Mouse (Mus musculus) thymus, adult 2 months (tissue): ENCODE measurements around the gene Cln5. TPM values are rescaled to one million over a fixed set of nuclear protein-coding genes. Genes with fewer than 3 reads are reported as not detected.

Experiments used
- DNase-seq: peaks from one replicate; pipeline ENCODE4 v3.0.0; 2021
- H3K27ac ChIP-seq: fragments of 200-500 bp; 2 replicates; pipeline ENCODE4 v1.5.1; 2012; ENCODE audit warnings: low read length, control low read depth; ENCODE audit not compliant: control insufficient read depth, insufficient read depth
- H3K27me3 ChIP-seq: fragments of 200-500 bp; 2 replicates; pipeline ENCODE4 v1.6.1; 2012; ENCODE audit warnings: mild to moderate bottlenecking, low read length, moderate library complexity, mixed read lengths; ENCODE audit not compliant: control insufficient read depth, insufficient read depth
- H3K36me3 ChIP-seq: fragments of 200-500 bp; 2 replicates; pipeline ENCODE4 v1.6.1; 2012; ENCODE audit warnings: mild to moderate bottlenecking, low read length, moderate library complexity; ENCODE audit not compliant: control insufficient read depth, insufficient read depth
- H3K4me1 ChIP-seq: fragments of 200-500 bp; replicated peaks from 2 replicates; pipeline ENCODE4 v1.6.1; 2012; ENCODE audit warnings: low read length; ENCODE audit not compliant: control insufficient read depth, insufficient read depth
- H3K4me3 ChIP-seq: fragments of 200-500 bp; 2 replicates; pipeline ENCODE4 v1.5.1; 2012; ENCODE audit warnings: mild to moderate bottlenecking, low read length, control low read depth, moderate library complexity; ENCODE audit not compliant: control insufficient read depth, insufficient read depth
- CTCF ChIP-seq: fragments of 200-500 bp; IDR thresholded peaks from 2 replicates; pipeline ENCODE4 v1.5.1; 2012; ENCODE audit warnings: mild to moderate bottlenecking, control low read depth, low read length, moderate library complexity, borderline replicate concordance; ENCODE audit not compliant: control insufficient read depth, poor library complexity, insufficient read depth; ENCODE audit errors: extremely low read depth
- POLR2A ChIP-seq: fragments of 200-500 bp; IDR thresholded peaks from 2 replicates; pipeline ENCODE4 v1.6.1; 2012; ENCODE audit warnings: mild to moderate bottlenecking, low read length, control low read depth, moderate library complexity; ENCODE audit not compliant: control insufficient read depth, poor library complexity, insufficient read depth; ENCODE audit errors: extremely low read depth
- WGBS: fragments of 180-500 bp; shearing (Covaris S2); methylation state at CpG from one replicate; pipeline ENCODE4 v1.1.7; 2018; 5-methylcytosine and 5-hydroxymethylcytosine counted together
- polyA plus RNA-seq: library from polyadenylated mRNA; depleted of rRNA; stranded (reverse); fragments of >200 nt; gene quantifications from 2 replicates; pipeline ENCODE4 v1.2.3, GENCODE M21; 2012; rRNA removed

The Cln5 gene
- 21.6 and 23.4 TPM in 2 replicates for polyA plus RNA-seq

DNA sequence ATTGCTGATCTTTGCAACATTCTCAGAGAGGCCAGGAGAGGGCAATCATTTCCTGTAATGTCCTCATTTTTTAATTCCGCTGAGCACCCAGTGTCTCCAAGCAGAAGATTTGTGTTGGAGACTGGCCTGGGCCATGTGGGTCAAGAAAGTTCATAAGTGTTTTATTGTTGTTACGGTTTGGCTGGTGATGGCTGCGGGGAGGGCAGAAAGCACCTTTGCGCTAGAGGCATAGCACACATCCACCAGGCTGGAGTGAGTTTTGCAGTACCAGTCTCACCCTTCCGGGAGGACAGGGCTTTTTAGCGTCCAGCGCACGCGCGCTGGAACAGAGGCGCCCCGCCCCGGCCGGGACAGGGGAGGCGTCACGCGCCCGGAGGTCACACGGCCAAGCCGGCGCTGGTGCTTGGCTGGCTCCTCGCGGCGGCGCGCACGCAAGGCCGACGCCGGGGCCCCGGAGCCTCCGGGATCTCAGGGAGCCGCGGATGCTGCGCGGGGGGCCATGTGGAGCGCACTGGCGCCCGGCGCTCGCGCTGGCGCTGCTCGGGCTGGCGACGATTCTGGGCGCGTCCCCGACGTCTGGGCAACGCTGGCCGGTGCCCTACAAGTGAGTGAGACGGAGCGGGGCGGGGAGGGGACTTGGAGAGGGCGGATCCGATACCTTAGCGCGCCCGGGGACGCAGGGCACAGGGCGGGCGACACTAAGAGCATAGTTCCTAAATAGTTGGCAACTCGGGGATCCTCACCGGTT is at the start of gene Cln5:
Gene Cln5, plus strand, starts transcription at position 353 of the 748 bp plus-strand sequence.
- H3K4me1 ChIP-seq: peaks cover 12% of the 10 kb centered on the region
- H3K4me3 ChIP-seq: peak within 1 kb of the TSS; percentile 90
- TF ChIP-seq CTCF (peak; percentile 71; the same call in 1 of the 2 replicates), POLR2A (peak; percentile 80)
- H3K27ac ChIP-seq: peak within 1 kb of the TSS; percentile 80
- H3K27me3 ChIP-seq: no peaks in the 10 kb centered on the region
- peak; percentile 92 for DNase-seq
- H3K36me3 ChIP-seq: no peaks in the 10 kb centered on the region
- WGBS: under 1% methylated on average over 64 of the region's 65 CpGs

DNA sequence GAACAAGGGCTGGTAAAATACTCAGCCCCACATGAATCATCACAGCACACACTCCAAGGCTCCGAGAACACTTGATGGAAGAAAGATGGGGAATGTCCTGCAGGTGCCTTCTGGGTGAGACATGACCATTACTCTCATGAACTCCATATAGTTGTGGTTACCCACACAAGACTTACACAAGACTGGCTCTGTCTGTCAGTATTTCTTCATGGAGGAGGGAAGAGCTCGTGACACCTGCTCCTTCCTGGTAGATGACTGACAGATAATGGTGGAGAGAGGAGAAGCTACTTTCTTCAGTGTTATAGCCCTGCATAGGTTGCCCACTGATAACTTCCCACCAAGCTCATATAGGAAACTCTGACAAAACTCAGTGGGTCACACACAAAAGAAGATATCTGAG is 40.8 kb upstream of the Cln5 start:
- 60% methylated on average over 2 of the region's 2 CpGs for WGBS
- no peak overlapping the region for H3K4me3 ChIP-seq
- TF ChIP-seq POLR2A (no peak), CTCF (no peak)
- no peaks in the 10 kb centered on the region for H3K36me3 ChIP-seq
- no peak overlapping the region for H3K27ac ChIP-seq
- no peak for DNase-seq
- H3K27me3 ChIP-seq: no peaks in the 10 kb centered on the region
- peaks cover 4% of the 10 kb centered on the region for H3K4me1 ChIP-seq

DNA sequence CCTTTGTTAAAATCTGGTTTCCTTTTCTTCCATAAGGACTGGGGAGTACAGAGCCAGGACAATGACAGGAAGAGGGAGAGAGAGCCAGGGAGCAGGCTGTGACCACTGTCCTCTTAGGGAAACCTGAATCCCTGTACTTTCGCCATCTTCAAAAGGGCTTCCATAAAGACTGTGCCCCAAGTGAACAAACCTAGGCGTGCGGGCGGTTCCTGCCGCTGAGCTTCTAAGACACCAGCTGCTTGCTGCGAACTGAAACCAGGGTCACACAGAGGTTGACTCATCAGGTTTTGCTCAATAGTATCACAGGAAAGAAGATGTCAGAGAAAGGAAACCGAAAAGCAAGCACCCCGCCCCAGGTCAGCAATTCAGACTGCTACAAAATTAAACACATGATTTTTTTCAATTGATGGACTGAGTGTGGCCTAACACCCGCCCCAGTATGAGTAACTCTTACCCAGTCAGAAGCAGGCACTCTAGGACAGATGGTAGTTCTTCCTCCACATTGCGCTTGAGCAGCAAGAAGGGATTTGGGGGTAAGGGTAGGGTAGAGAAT is 36.7 kb upstream of the Cln5 start:
- Histone ChIP-seq H3K27me3 (no peaks in the 10 kb centered on the region), H3K4me1 (peaks cover 4% of the 10 kb centered on the region), H3K27ac (no peak overlapping the region), H3K36me3 (no peaks in the 10 kb centered on the region), H3K4me3 (no peak overlapping the region)
- peak; percentile 25 for DNase-seq
- WGBS: 20% methylated on average over 10 of the region's 10 CpGs
- no peak for TF ChIP-seq CTCF
- no peak for TF ChIP-seq POLR2A

DNA sequence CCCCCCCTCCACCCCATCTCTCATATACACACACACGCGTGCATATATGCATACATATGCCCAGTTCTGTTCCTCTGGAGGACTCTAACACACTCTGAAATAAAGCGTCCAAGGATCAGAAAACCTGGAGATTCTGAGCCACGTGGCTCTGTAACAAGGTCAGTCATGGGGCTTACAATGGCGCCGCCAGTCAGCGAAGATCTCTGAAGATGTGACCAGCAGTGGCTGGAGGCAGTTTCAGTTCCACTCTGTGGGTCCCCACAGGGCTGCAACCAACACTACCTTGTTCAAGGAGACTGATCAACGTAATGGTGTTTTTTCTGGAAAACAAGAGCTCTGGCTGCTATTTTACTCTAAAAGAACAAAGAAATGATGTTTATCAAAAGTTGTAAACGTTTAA is 35.9 kb upstream of the Cln5 start:
- 85% methylated on average over 9 of the region's 9 CpGs for WGBS
- TF ChIP-seq CTCF (no peak), POLR2A (no peak)
- no peaks in the 10 kb centered on the region for H3K36me3 ChIP-seq
- H3K27me3 ChIP-seq: no peaks in the 10 kb centered on the region
- H3K4me1 ChIP-seq: peaks cover 4% of the 10 kb centered on the region
- H3K4me3 ChIP-seq: no peak overlapping the region
- no peak overlapping the region for H3K27ac ChIP-seq
- DNase-seq: no peak

DNA sequence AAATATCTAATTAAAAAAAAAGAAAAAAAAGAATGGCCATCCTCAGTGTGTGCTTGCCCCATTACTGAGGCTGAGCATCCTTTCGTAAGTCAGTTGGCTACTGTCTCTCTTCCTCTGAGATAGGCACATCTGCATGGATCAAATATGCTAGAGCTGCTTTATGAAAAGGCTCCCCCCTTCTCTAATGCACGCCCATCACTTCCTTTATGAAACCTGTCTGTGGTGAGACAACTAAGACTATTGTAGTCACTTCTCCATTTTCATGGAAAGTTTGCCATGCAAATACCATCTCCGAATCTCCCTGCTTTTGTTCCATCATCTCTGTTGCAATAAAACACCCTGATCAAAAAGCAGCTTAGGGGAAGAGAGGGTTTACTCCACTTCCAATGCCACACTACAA is 33.0 kb upstream of the Cln5 start:
- 33% methylated on average over 3 of the region's 3 CpGs for WGBS
- H3K4me1 ChIP-seq: peaks cover 4% of the 10 kb centered on the region
- no peak overlapping the region for H3K27ac ChIP-seq
- H3K36me3 ChIP-seq: no peaks in the 10 kb centered on the region
- DNase-seq: no peak
- H3K4me3 ChIP-seq: no peak overlapping the region
- H3K27me3 ChIP-seq: no peaks in the 10 kb centered on the region
- TF ChIP-seq CTCF (no peak), POLR2A (no peak)

DNA sequence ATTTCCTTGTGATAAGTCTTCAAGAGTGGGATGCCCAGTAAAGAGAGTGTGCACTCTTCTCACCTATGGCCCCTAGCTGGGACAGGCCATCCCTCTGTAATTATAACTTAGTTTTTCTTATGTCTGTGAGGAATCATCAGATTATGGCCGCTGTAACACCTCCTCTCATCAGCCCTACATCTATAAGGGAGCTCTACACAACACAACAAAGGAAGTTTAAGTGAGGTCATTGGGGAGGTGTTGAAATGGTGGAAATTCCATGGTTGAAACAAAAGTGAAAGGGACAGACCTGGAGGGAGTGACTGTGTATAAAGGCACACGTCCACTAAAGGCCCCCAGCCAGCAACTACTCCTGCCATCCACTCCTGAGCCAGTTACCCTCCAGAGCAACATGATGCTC is 23.3 kb upstream of the Cln5 start, which contains the start of gene Acod1:
Gene Acod1, plus strand, starts transcription at position 301 of the 400 bp plus-strand sequence.
- DNase-seq: no peak
- Histone ChIP-seq H3K4me1 (peaks cover 8% of the 10 kb centered on the region; the same call in 1 of the 2 replicates), H3K27ac (no peak within 1 kb of the TSS), H3K36me3 (no peaks in the 10 kb centered on the region), H3K27me3 (no peaks in the 10 kb centered on the region), H3K4me3 (no peak within 1 kb of the TSS)
- WGBS: 87% methylated on average over 2 of the region's 2 CpGs
- TF ChIP-seq CTCF (no peak), POLR2A (no peak)
